Mouse (Mus musculus): ENCODE data around the gene Lrrc26.

DNA sequence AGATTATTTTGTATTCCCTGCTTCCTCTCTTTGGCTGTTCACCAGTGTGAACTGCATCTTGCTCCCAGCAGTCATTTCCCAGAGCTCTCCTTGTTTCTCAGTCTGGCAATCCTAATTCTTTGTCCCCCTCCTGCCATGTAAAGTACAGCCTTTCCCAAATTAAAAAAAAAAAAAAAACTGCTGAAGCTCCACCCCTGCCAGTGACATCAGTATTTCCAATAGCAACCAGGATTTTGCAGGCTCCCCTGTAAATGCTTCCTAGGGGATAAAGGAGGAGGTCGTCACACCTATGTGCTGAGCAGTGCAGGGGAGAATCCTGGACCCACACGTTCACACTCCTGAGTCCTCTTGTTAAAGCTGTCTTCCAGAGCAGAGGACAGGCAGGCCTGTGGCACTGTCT is 30.4 kb downstream of the Lrrc26 start:
- TF ChIP-seq CTCF (conservative IDR thresholded peaks at IDR 0.05; ENCODE audit: insufficient read depth, insufficient read length, low read depth, low read length) (no peak), POLR2A (IDR thresholded peaks at IDR 0.05; ENCODE audit: low read depth, low read length) (no peak)

All from kidney, adult 2 months (tissue).